Mouse (Mus musculus) kidney, embryonic 15.5 days (tissue): Measurements from ENCODE around the gene Pde6h. TPM values are rescaled to one million over a fixed set of nuclear protein-coding genes. Genes with fewer than 3 reads are reported as not detected.
"Not testable (repeated sequence)": the region's sequence is repeated elsewhere in the genome, so short reads cannot be mapped to it uniquely, and the experiment has no call there.

Source experiments
- ATAC-seq: fragments of 200-750 bp; cut with Nextera tagmentation; replicated peaks from 2 replicates; pipeline ENCODE4 v1.8.0; 2017; ENCODE audit warnings: moderate TSS enrichment; ENCODE audit not compliant: low FRiP score
- H3K27ac ChIP-seq: fragments of 300-500 bp; sonication (generic); 2 replicates; pipeline ENCODE4 v1.5.1; 2015; ENCODE audit warnings: mild to moderate bottlenecking, inconsistent platforms
- H3K27me3 ChIP-seq: fragments of 300-500 bp; sonication (generic); 2 replicates; pipeline ENCODE4 v1.6.1; 2015; ENCODE audit warnings: inconsistent platforms
- H3K36me3 ChIP-seq: fragments of 300-500 bp; sonication (generic); 2 replicates; pipeline ENCODE4 v1.6.1; 2015; ENCODE audit warnings: inconsistent platforms
- H3K4me1 ChIP-seq: fragments of 300-500 bp; sonication (generic); 2 replicates; pipeline ENCODE4 v1.6.1; 2015; ENCODE audit warnings: inconsistent platforms
- H3K4me2 ChIP-seq: fragments of 300-500 bp; sonication (generic); 2 replicates; pipeline ENCODE4 v1.6.1; 2015; ENCODE audit warnings: moderate library complexity, mild to moderate bottlenecking, inconsistent platforms
- H3K4me3 ChIP-seq: fragments of 300-500 bp; sonication (generic); replicated peaks from 2 replicates; pipeline ENCODE4 v1.5.1; 2015; ENCODE audit warnings: mild to moderate bottlenecking, inconsistent platforms
- H3K9ac ChIP-seq: fragments of 300-500 bp; sonication (generic); 2 replicates; pipeline ENCODE4 v1.6.1; 2015; ENCODE audit warnings: mild to moderate bottlenecking, inconsistent platforms
- H3K9me3 ChIP-seq: fragments of 300-500 bp; sonication (generic); replicated peaks from 2 replicates; pipeline ENCODE4 v1.6.1; 2016; ENCODE audit warnings: inconsistent platforms
- WGBS: fragments of 180-500 bp; shearing (Covaris S2); methylation state at CpG from one replicate; pipeline ENCODE4 v1.1.7; 2015; ENCODE audit warnings: mixed read lengths; 5-methylcytosine and 5-hydroxymethylcytosine counted together
- polyA plus RNA-seq: library from polyadenylated mRNA; unstranded; fragments of >200 nt; fragmentation: Nextera tagmentation; extraction: Ambion mirVana; gene quantifications from 2 replicates; pipeline ENCODE4 v1.2.1, GENCODE M21; 2015

The Pde6h gene
- polyA plus RNA-seq = 0.26 and 0.40 TPM in 2 replicates

- no peak within 1 kb of the TSS for H3K27ac ChIP-seq
- no peaks in the 10 kb centered on the region for H3K27me3 ChIP-seq
- H3K4me1 ChIP-seq = peaks cover 4% of the 10 kb centered on the region; the same call in 1 of the 2 replicates
- no peak within 1 kb of the TSS for H3K4me3 ChIP-seq
- ATAC-seq = no peak
- no peak within 1 kb of the TSS for H3K9ac ChIP-seq
- 82% methylated on average over 8 of the region's 8 CpGs for WGBS
- H3K9me3 ChIP-seq = no peaks in the 10 kb centered on the region
- H3K36me3 ChIP-seq = no peaks in the 10 kb centered on the region; the same call in 1 of the 2 replicates
- no peak within 1 kb of the TSS for H3K4me2 ChIP-seq
Measured at GRCm38 (mm10) chr6:136923532-136923931, at the start of gene Pde6h. Gene Pde6h (plus strand): TSS chr6:136923832.

- Histone ChIP-seq H3K27ac (no peak overlapping the region), H3K27me3 (no peaks in the 10 kb centered on the region), H3K4me1 (peaks cover 25% of the 10 kb centered on the region), H3K9ac (0 out of 2 replicates have a peak overlapping the region, but pooled peaks have one; percentile 3), H3K4me2 (peak overlapping the region; percentile 41), H3K4me3 (peak overlapping the region; percentile 26), H3K36me3 (0 out of 2 replicates have a peak, but pooled peaks cover 3% of the 10 kb centered on the region), H3K9me3 (no peaks in the 10 kb centered on the region)
- no peak for ATAC-seq
- 40% methylated on average over 8 of the region's 8 CpGs for WGBS
Measured at GRCm38 (mm10) chr6:136874599-136874998, 49.0 kb upstream of the Pde6h start.

DNA sequence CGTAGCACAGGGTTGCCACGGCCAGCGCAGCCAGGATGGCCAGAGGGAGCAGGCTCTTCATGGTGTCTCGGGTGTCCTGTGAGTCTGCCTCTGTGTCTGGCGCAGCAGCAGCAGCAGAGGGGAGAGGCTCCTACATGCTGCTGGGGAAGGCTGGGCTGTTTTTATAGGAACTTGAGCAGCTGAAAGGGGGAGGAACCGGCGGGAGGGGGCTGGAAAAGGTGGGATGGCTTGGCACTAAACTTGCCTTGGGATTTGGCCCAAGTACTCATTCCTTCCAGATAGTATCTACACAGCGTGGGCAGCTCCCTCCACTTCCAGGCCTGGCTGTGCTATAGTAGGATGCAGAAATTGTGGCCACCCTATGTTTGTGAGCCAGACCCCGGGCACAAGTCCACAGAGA lies 48.0 kb upstream of the Pde6h start, which contains the start of gene Mgp:
TSS of gene Mgp (minus strand) at position 154 of the 400 bp plus-strand sequence.
- Histone ChIP-seq H3K9me3 (no peaks in the 10 kb centered on the region), H3K4me1 (peaks cover 25% of the 10 kb centered on the region), H3K4me2 (peak within 1 kb of the TSS; percentile 50), H3K27ac (peak within 1 kb of the TSS; percentile 80), H3K9ac (peak within 1 kb of the TSS; percentile 35; the same call in 1 of the 2 replicates), H3K4me3 (peak within 1 kb of the TSS; percentile 39), H3K27me3 (no peaks in the 10 kb centered on the region), H3K36me3 (0 out of 2 replicates have a peak, but pooled peaks cover 3% of the 10 kb centered on the region)
- 10% methylated on average over 9 of the region's 9 CpGs for WGBS
- peak; percentile 92 for ATAC-seq

- 44% methylated on average over 8 of the region's 8 CpGs for WGBS
- no peak overlapping the region for H3K27ac ChIP-seq
- no peak for ATAC-seq
- no peak overlapping the region for H3K4me2 ChIP-seq
- peaks cover 16% of the 10 kb centered on the region; the same call in 1 of the 2 replicates for H3K4me1 ChIP-seq
- H3K9me3 ChIP-seq = no peaks in the 10 kb centered on the region
- no peaks in the 10 kb centered on the region for H3K36me3 ChIP-seq
- H3K9ac ChIP-seq = no peak overlapping the region
- H3K27me3 ChIP-seq = no peaks in the 10 kb centered on the region
- H3K4me3 ChIP-seq = no peak overlapping the region
Measured at GRCm38 (mm10) chr6:136881678-136882077, 42.0 kb upstream of the Pde6h start.

DNA sequence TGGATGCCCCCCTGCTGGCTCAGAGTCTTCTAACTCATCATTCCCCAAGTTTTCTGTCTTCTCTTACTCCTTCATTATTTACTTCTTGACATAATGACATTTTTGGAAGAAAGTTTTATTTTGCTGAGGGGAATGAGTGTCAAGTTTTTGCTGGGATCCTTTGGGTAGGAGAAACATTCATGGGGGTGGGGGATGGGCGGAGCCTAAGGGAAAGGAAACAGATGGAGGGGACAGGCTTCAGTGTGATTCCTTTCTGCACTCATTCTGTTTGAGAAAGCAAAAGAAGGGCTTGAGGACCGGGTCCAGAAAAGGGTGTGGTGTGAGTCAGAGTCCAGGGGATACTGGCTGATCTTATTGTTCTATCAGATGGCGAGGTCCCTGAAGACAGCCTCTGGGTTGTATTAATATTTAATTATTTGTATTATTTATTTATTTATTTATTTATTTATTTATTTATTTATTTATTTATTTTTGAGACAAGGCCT lies 40.2 kb upstream of the Pde6h start:
- 75% methylated on average over 3 of the region's 3 CpGs for WGBS
- Histone ChIP-seq H3K36me3 (no peaks in the 10 kb centered on the region), H3K27me3 (no peaks in the 10 kb centered on the region), H3K9me3 (no peaks in the 10 kb centered on the region), H3K4me3 (no peak overlapping the region), H3K4me1 (peaks cover 21% of the 10 kb centered on the region), H3K9ac (no peak overlapping the region), H3K4me2 (no peak overlapping the region), H3K27ac (peak overlapping the region; percentile 41; the same call in 1 of the 2 replicates)
- no peak; the same call in 1 of the 2 replicates for ATAC-seq

GRCm38 (mm10) chr6:136883961-136884360 lies 39.7 kb upstream of the Pde6h start:
- Histone ChIP-seq H3K4me1 (peaks cover 21% of the 10 kb centered on the region), H3K4me2 (no peak overlapping the region), H3K4me3 (no peak overlapping the region), H3K9ac (no peak overlapping the region), H3K36me3 (no peaks in the 10 kb centered on the region), H3K27ac (no peak overlapping the region), H3K9me3 (no peaks in the 10 kb centered on the region), H3K27me3 (no peaks in the 10 kb centered on the region)
- WGBS = 90% methylated on average over 6 of the region's 6 CpGs
- ATAC-seq = no peak

DNA sequence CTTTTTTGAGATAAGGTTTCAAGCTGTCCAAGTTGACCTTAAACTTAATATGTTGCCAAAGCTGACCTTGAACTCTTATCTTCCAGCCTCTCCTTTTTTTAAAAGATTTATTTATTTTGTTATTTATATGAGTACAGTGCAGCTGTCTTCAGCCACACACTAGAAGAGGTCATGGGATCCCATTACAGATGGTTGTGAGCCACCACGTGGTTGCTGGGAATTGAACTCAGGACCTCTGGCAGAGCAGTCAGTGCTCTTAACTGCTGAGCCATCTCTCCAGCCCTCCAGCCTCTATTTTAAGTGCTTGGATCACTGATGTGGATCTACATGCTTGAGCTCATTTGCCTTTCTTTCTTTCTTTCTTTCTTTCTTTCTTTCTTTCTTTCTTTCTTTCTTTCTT lies 38.9 kb upstream of the Pde6h start:
- not testable (repeated sequence) for H3K27ac ChIP-seq, H3K9ac ChIP-seq, H3K27me3 ChIP-seq, H3K4me3 ChIP-seq, H3K9me3 ChIP-seq, H3K36me3 ChIP-seq, H3K4me2 ChIP-seq
- peaks cover 21% of the 10 kb centered on the region for H3K4me1 ChIP-seq
- WGBS = 21% methylated on average over 1 of the region's 1 CpGs
- ATAC-seq = 0 out of 2 replicates have a peak, but pooled peaks have one; percentile 36

DNA sequence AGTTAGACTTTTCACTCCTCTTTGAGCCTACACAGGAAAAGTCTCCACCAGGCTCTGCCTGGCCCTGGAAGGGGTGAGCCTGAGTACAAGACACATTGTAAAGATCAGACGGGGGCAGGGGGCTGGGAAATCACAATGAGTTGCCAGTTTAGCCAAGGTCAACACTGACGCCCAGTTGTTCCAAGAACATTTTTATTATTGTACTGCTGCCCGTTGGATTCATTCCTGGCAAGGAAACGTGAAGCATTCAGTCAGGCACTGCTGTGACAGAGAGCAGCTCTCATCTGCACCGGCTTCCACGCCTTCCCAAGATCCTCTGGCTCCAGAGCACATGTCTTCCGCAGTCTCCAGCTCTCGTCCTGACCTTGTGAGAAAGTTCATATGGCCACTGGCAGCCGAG lies 35.8 kb upstream of the Pde6h start:
- Histone ChIP-seq H3K4me3 (no peak overlapping the region), H3K36me3 (no peaks in the 10 kb centered on the region), H3K4me1 (peaks cover 16% of the 10 kb centered on the region), H3K4me2 (no peak overlapping the region), H3K27ac (peak overlapping the region; percentile 65), H3K9ac (no peak overlapping the region), H3K27me3 (no peaks in the 10 kb centered on the region), H3K9me3 (no peaks in the 10 kb centered on the region)
- 0 out of 2 replicates have a peak, but pooled peaks have one; percentile 53 for ATAC-seq
- 46% methylated on average over 9 of the region's 9 CpGs for WGBS

- no peak overlapping the region for H3K27ac ChIP-seq
- no peaks in the 10 kb centered on the region for H3K9me3 ChIP-seq
- no peak for ATAC-seq
- H3K27me3 ChIP-seq = no peaks in the 10 kb centered on the region
- H3K36me3 ChIP-seq = no peaks in the 10 kb centered on the region
- no peak overlapping the region for H3K4me2 ChIP-seq
- H3K4me1 ChIP-seq = peaks cover 12% of the 10 kb centered on the region; the same call in 1 of the 2 replicates
- H3K4me3 ChIP-seq = no peak overlapping the region
- WGBS = 93% methylated on average over 6 of the region's 6 CpGs
- no peak overlapping the region for H3K9ac ChIP-seq
Measured at GRCm38 (mm10) chr6:136889067-136889466, 34.6 kb upstream of the Pde6h start.

- H3K27ac ChIP-seq = no peak overlapping the region
- H3K9ac ChIP-seq = no peak overlapping the region
- no peaks in the 10 kb centered on the region for H3K27me3 ChIP-seq
- no peaks in the 10 kb centered on the region for H3K9me3 ChIP-seq
- 90% methylated on average over 6 of the region's 6 CpGs for WGBS
- no peak overlapping the region for H3K4me2 ChIP-seq
- H3K4me1 ChIP-seq = peaks cover 16% of the 10 kb centered on the region; the same call in 1 of the 2 replicates
- ATAC-seq = no peak
- no peaks in the 10 kb centered on the region for H3K36me3 ChIP-seq
- no peak overlapping the region for H3K4me3 ChIP-seq
Measured at GRCm38 (mm10) chr6:136889554-136889953, 34.1 kb upstream of the Pde6h start.

DNA sequence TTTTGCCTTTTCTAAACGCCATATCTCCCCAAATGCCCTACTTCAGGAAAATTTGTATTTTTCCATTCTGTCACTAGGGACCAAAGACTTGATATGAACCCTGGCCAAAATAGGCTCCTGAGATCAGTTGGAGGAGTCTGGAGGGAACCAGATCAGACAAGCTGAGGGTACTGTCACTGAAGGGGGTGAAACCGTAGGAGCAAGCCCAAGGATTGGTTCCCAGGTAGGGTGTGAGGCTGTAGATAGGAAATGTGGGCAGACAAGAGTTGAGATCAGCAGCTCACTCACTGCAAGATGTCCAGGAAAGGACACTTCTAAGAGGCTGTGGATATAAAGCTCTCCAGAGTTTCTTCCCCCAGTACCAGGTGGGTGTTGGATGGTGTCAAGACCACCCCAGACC lies 31.6 kb upstream of the Pde6h start:
- no peak overlapping the region for H3K4me3 ChIP-seq
- no peak overlapping the region for H3K9ac ChIP-seq
- no peaks in the 10 kb centered on the region for H3K9me3 ChIP-seq
- H3K4me2 ChIP-seq = no peak overlapping the region
- no peaks in the 10 kb centered on the region for H3K27me3 ChIP-seq
- no peaks in the 10 kb centered on the region for H3K36me3 ChIP-seq
- ATAC-seq = no peak
- H3K4me1 ChIP-seq = peaks cover 29% of the 10 kb centered on the region
- no peak overlapping the region for H3K27ac ChIP-seq
- 91% methylated on average over 2 of the region's 2 CpGs for WGBS

DNA sequence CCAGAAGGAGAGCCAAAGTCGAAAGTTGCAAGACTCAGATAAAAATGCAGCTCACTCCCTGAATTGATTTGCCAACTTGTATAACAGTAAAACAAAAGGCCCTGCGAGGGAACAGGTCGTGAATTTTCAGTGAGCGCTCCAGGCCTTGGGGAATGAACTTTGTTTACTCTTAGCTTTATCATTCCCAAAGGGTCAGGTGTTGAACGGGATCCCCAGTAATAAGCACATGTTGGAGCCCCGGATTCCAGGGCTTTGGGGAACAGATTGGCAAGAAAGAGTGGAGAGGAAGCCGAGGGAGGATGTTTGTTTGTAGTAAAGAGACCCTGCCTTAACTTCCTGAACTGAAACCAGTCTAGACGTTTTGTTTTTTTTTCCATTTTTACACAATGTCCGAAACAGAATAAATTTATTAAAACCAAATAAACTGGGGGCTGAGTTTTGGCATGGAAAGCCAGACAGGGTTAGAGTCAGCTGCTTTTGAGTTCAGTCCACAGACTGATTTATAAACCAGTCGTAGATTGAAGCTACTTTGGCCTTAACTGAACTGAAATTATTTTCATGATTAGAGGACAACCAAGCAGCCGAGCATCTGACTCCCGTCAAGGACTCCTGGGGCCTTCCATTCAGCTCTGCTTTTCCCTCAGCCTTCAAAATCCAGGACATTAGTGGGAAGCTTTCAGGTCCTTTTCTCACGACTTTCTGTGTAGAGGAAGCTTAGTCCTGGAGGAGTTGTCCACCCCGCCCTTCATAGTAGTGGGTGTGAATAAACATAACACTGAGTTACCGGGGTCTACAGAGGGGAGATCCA lies 28.9 kb upstream of the Pde6h start:
- WGBS = 29% methylated on average over 15 of the region's 15 CpGs

More for the DNA sequence above, 28.9 kb upstream of the Pde6h start:
- no peak overlapping the region for H3K9ac ChIP-seq
- H3K4me2 ChIP-seq = no peak overlapping the region
- no peaks in the 10 kb centered on the region for H3K27me3 ChIP-seq
- H3K4me1 ChIP-seq = peaks cover 41% of the 10 kb centered on the region
- no peaks in the 10 kb centered on the region for H3K36me3 ChIP-seq
- no peaks in the 10 kb centered on the region for H3K9me3 ChIP-seq
- H3K27ac ChIP-seq = peak overlapping the region; percentile 81
- H3K4me3 ChIP-seq = no peak overlapping the region
- ATAC-seq = peak; percentile 59
